Mouse (Mus musculus): Measurements from ENCODE around the gene Gm11985. TPM values are rescaled to one million over a fixed set of nuclear protein-coding genes. Genes with fewer than 3 reads are reported as not detected.

The Gm11985 gene
- not detected in 2 replicates for polyA plus RNA-seq (2014; fragmentation: Nextera tagmentation; extraction: Ambion mirVana)

GRCm38 (mm10) chr11:7188469-7188868 lies at the start of gene Gm11985:
Gene Gm11985 (minus strand): TSS chr11:7188569.
- Histone ChIP-seq H3K36me3 (ENCODE audit: control insufficient read depth, insufficient read depth, low read length) (no peaks in the 10 kb centered on the region), H3K4me1 (ENCODE audit: control insufficient read depth, insufficient read depth, low read length) (no peaks in the 10 kb centered on the region), H3K27me3 (ENCODE audit: control insufficient read depth, insufficient read depth, low read length) (no peaks in the 10 kb centered on the region), H3K27ac (replicated peaks; ENCODE audit: low read depth, low read length) (no peak within 1 kb of the TSS), H3K4me3 (ENCODE audit: low read depth, low read length) (no peak within 1 kb of the TSS), H3K4me2 (ENCODE audit: low read depth, severe bottlenecking) (no peak within 1 kb of the TSS), H3K9me3 (ENCODE audit: control insufficient read depth, low read length) (no peaks in the 10 kb centered on the region), H3K9ac (ENCODE audit: low read length) (no peak within 1 kb of the TSS)
- no peak for DNase-seq (ENCODE audit: low spot score)
- no peak for ATAC-seq (ENCODE audit: insufficient number of reproducible peaks, low FRiP score, low TSS enrichment, low read depth)
- 89% methylated on average over 13 of the region's 13 CpGs for WGBS

- Histone ChIP-seq H3K27me3 (ENCODE audit: control insufficient read depth, insufficient read depth, low read length) (no peaks in the 10 kb centered on the region), H3K9me3 (ENCODE audit: control insufficient read depth, low read length) (no peaks in the 10 kb centered on the region), H3K4me3 (ENCODE audit: low read depth, low read length) (no peak overlapping the region), H3K9ac (ENCODE audit: low read length) (no peak overlapping the region), H3K4me1 (ENCODE audit: control insufficient read depth, insufficient read depth, low read length) (no peaks in the 10 kb centered on the region), H3K36me3 (ENCODE audit: control insufficient read depth, insufficient read depth, low read length) (no peaks in the 10 kb centered on the region), H3K4me2 (ENCODE audit: low read depth, severe bottlenecking) (no peak overlapping the region), H3K27ac (replicated peaks; ENCODE audit: low read depth, low read length) (no peak overlapping the region)
- ATAC-seq (ENCODE audit: insufficient number of reproducible peaks, low FRiP score, low TSS enrichment, low read depth) (no peak), DNase-seq (ENCODE audit: low spot score) (no peak)
- WGBS, result 87% methylated on average over 6 of the region's 6 CpGs
Observed at GRCm38 (mm10) chr11:7237712-7238111, 49.3 kb upstream of the Gm11985 start.

GRCm38 (mm10) chr11:7236751-7237150 lies 48.4 kb upstream of the Gm11985 start:
- Histone ChIP-seq H3K27me3 (ENCODE audit: control insufficient read depth, insufficient read depth, low read length) (no peaks in the 10 kb centered on the region), H3K36me3 (ENCODE audit: control insufficient read depth, insufficient read depth, low read length) (no peaks in the 10 kb centered on the region), H3K27ac (replicated peaks; ENCODE audit: low read depth, low read length) (no peak overlapping the region), H3K9ac (ENCODE audit: low read length) (no peak overlapping the region), H3K4me2 (ENCODE audit: low read depth, severe bottlenecking) (no peak overlapping the region), H3K9me3 (ENCODE audit: control insufficient read depth, low read length) (no peaks in the 10 kb centered on the region), H3K4me1 (ENCODE audit: control insufficient read depth, insufficient read depth, low read length) (no peaks in the 10 kb centered on the region), H3K4me3 (ENCODE audit: low read depth, low read length) (no peak overlapping the region)
- ATAC-seq (ENCODE audit: insufficient number of reproducible peaks, low FRiP score, low TSS enrichment, low read depth) (no peak), DNase-seq (ENCODE audit: low spot score) (no peak)
- 81% methylated on average over 2 of the region's 2 CpGs for WGBS

- Histone ChIP-seq H3K4me2 (ENCODE audit: low read depth, severe bottlenecking) (no peak overlapping the region), H3K27me3 (ENCODE audit: control insufficient read depth, insufficient read depth, low read length) (no peaks in the 10 kb centered on the region), H3K36me3 (ENCODE audit: control insufficient read depth, insufficient read depth, low read length) (no peaks in the 10 kb centered on the region), H3K27ac (replicated peaks; ENCODE audit: low read depth, low read length) (no peak overlapping the region), H3K4me1 (ENCODE audit: control insufficient read depth, insufficient read depth, low read length) (no peaks in the 10 kb centered on the region), H3K4me3 (ENCODE audit: low read depth, low read length) (no peak overlapping the region), H3K9ac (ENCODE audit: low read length) (no peak overlapping the region), H3K9me3 (ENCODE audit: control insufficient read depth, low read length) (no peaks in the 10 kb centered on the region)
- DNase-seq (ENCODE audit: low spot score) (no peak), ATAC-seq (ENCODE audit: insufficient number of reproducible peaks, low FRiP score, low TSS enrichment, low read depth) (no peak)
- 68% methylated on average over 3 of the region's 3 CpGs for WGBS
Observed at GRCm38 (mm10) chr11:7234981-7235609, 46.7 kb upstream of the Gm11985 start.

- Histone ChIP-seq H3K36me3 (ENCODE audit: control insufficient read depth, insufficient read depth, low read length) (no peaks in the 10 kb centered on the region), H3K9ac (ENCODE audit: low read length) (no peak overlapping the region), H3K9me3 (ENCODE audit: control insufficient read depth, low read length) (no peaks in the 10 kb centered on the region), H3K27ac (replicated peaks; ENCODE audit: low read depth, low read length) (no peak overlapping the region), H3K27me3 (ENCODE audit: control insufficient read depth, insufficient read depth, low read length) (no peaks in the 10 kb centered on the region), H3K4me2 (ENCODE audit: low read depth, severe bottlenecking) (no peak overlapping the region), H3K4me1 (ENCODE audit: control insufficient read depth, insufficient read depth, low read length) (no peaks in the 10 kb centered on the region), H3K4me3 (ENCODE audit: low read depth, low read length) (no peak overlapping the region)
- DNase-seq (ENCODE audit: low spot score) (no peak), ATAC-seq (ENCODE audit: insufficient number of reproducible peaks, low FRiP score, low TSS enrichment, low read depth) (no peak)
- 91% methylated on average over 1 of the region's 1 CpGs for WGBS
Observed at GRCm38 (mm10) chr11:7234436-7234835, 46.1 kb upstream of the Gm11985 start.

- H3K27me3 ChIP-seq (ENCODE audit: control insufficient read depth, insufficient read depth, low read length), result no peaks in the 10 kb centered on the region
- WGBS, result 86% methylated on average over 2 of the region's 2 CpGs
- no peak overlapping the region for H3K9ac ChIP-seq (ENCODE audit: low read length)
- DNase-seq (ENCODE audit: low spot score) (no peak), ATAC-seq (ENCODE audit: insufficient number of reproducible peaks, low FRiP score, low TSS enrichment, low read depth) (no peak)
- H3K4me3 ChIP-seq (ENCODE audit: low read depth, low read length), result no peak overlapping the region
- H3K4me1 ChIP-seq (ENCODE audit: control insufficient read depth, insufficient read depth, low read length), result no peaks in the 10 kb centered on the region
- H3K27ac ChIP-seq (replicated peaks; ENCODE audit: low read depth, low read length), result no peak overlapping the region
- no peaks in the 10 kb centered on the region for H3K36me3 ChIP-seq (ENCODE audit: control insufficient read depth, insufficient read depth, low read length)
- no peaks in the 10 kb centered on the region for H3K9me3 ChIP-seq (ENCODE audit: control insufficient read depth, low read length)
- H3K4me2 ChIP-seq (ENCODE audit: low read depth, severe bottlenecking), result no peak overlapping the region
Observed at GRCm38 (mm10) chr11:7233333-7233732, 45.0 kb upstream of the Gm11985 start.

GRCm38 (mm10) chr11:7231958-7232357 lies 43.6 kb upstream of the Gm11985 start:
- H3K4me2 ChIP-seq (ENCODE audit: low read depth, severe bottlenecking), result no peak overlapping the region
- no peaks in the 10 kb centered on the region for H3K4me1 ChIP-seq (ENCODE audit: control insufficient read depth, insufficient read depth, low read length)
- ATAC-seq (ENCODE audit: insufficient number of reproducible peaks, low FRiP score, low TSS enrichment, low read depth), result no peak
- no peaks in the 10 kb centered on the region for H3K27me3 ChIP-seq (ENCODE audit: control insufficient read depth, insufficient read depth, low read length)
- H3K27ac ChIP-seq (replicated peaks; ENCODE audit: low read depth, low read length), result no peak overlapping the region
- H3K9me3 ChIP-seq (ENCODE audit: control insufficient read depth, low read length), result no peaks in the 10 kb centered on the region
- no peak overlapping the region for H3K4me3 ChIP-seq (ENCODE audit: low read depth, low read length)
- 91% methylated on average over 4 of the region's 4 CpGs for WGBS
- H3K9ac ChIP-seq (ENCODE audit: low read length), result no peak overlapping the region
- H3K36me3 ChIP-seq (ENCODE audit: control insufficient read depth, insufficient read depth, low read length), result no peaks in the 10 kb centered on the region
- DNase-seq (ENCODE audit: low spot score), result no peak

- Histone ChIP-seq H3K27ac (replicated peaks; ENCODE audit: low read depth, low read length) (no peak overlapping the region), H3K4me2 (ENCODE audit: low read depth, severe bottlenecking) (no peak overlapping the region)
- 89% methylated on average over 4 of the region's 4 CpGs for WGBS
Observed at GRCm38 (mm10) chr11:7230000-7230399, 41.6 kb upstream of the Gm11985 start.

GRCm38 (mm10) chr11:7228107-7228506 lies 39.7 kb upstream of the Gm11985 start:
- 85% methylated on average over 4 of the region's 4 CpGs for WGBS
- no peak for ATAC-seq (ENCODE audit: insufficient number of reproducible peaks, low FRiP score, low TSS enrichment, low read depth)
- no peaks in the 10 kb centered on the region for H3K27me3 ChIP-seq (ENCODE audit: control insufficient read depth, insufficient read depth, low read length)
- H3K4me2 ChIP-seq (ENCODE audit: low read depth, severe bottlenecking), result no peak overlapping the region
- H3K27ac ChIP-seq (replicated peaks; ENCODE audit: low read depth, low read length), result no peak overlapping the region
- no peaks in the 10 kb centered on the region for H3K9me3 ChIP-seq (ENCODE audit: control insufficient read depth, low read length)
- H3K9ac ChIP-seq (ENCODE audit: low read length), result no peak overlapping the region
- H3K4me3 ChIP-seq (ENCODE audit: low read depth, low read length), result no peak overlapping the region
- no peaks in the 10 kb centered on the region for H3K4me1 ChIP-seq (ENCODE audit: control insufficient read depth, insufficient read depth, low read length)
- H3K36me3 ChIP-seq (ENCODE audit: control insufficient read depth, insufficient read depth, low read length), result no peaks in the 10 kb centered on the region
- no peak for DNase-seq (ENCODE audit: low spot score)

More at GRCm38 (mm10) chr11:7230000-7230399, 41.6 kb upstream of the Gm11985 start:
- H3K9me3 ChIP-seq (ENCODE audit: control insufficient read depth, low read length), result no peaks in the 10 kb centered on the region
- H3K4me3 ChIP-seq (ENCODE audit: low read depth, low read length), result no peak overlapping the region
- no peaks in the 10 kb centered on the region for H3K4me1 ChIP-seq (ENCODE audit: control insufficient read depth, insufficient read depth, low read length)
- H3K36me3 ChIP-seq (ENCODE audit: control insufficient read depth, insufficient read depth, low read length), result no peaks in the 10 kb centered on the region
- ATAC-seq (ENCODE audit: insufficient number of reproducible peaks, low FRiP score, low TSS enrichment, low read depth), result no peak
- H3K27me3 ChIP-seq (ENCODE audit: control insufficient read depth, insufficient read depth, low read length), result no peaks in the 10 kb centered on the region
- H3K9ac ChIP-seq (ENCODE audit: low read length), result no peak overlapping the region
- DNase-seq (ENCODE audit: low spot score), result no peak
